Mouse (Mus musculus) heart, embryonic 13.5 days (tissue): Measurements from ENCODE around the gene Rgs2. TPM values are rescaled to one million over a fixed set of nuclear protein-coding genes. Genes with fewer than 3 reads are reported as not detected.

Experiments
- ATAC-seq: fragments of 200-750 bp; cut with Nextera tagmentation; 2 replicates; pipeline ENCODE4 v1.8.0; 2017; ENCODE audit warnings: moderate TSS enrichment; ENCODE audit not compliant: insufficient number of reproducible peaks, low FRiP score, low TSS enrichment; ENCODE audit errors: extremely low read depth
- H3K27ac ChIP-seq: fragments of 300-500 bp; sonication (generic); replicated peaks from 2 replicates; pipeline ENCODE4 v1.5.1; 2015; ENCODE audit warnings: moderate library complexity, mild to moderate bottlenecking, inconsistent platforms
- H3K27me3 ChIP-seq: fragments of 300-500 bp; sonication (generic); replicated peaks from 2 replicates; pipeline ENCODE4 v1.6.1; 2015; ENCODE audit warnings: mild to moderate bottlenecking, inconsistent platforms
- H3K36me3 ChIP-seq: fragments of 300-500 bp; sonication (generic); 2 replicates; pipeline ENCODE4 v1.6.1; 2015; ENCODE audit warnings: mild to moderate bottlenecking, inconsistent platforms
- H3K4me1 ChIP-seq: fragments of 300-500 bp; sonication (generic); 2 replicates; pipeline ENCODE4 v1.6.1; 2015; ENCODE audit warnings: inconsistent platforms
- H3K4me2 ChIP-seq: fragments of 300-500 bp; sonication (generic); 2 replicates; pipeline ENCODE4 v1.6.1; 2015; ENCODE audit warnings: inconsistent platforms, mild to moderate bottlenecking, moderate library complexity
- H3K4me3 ChIP-seq: fragments of 300-500 bp; sonication (generic); 2 replicates; pipeline ENCODE4 v1.5.1; 2015; ENCODE audit warnings: moderate library complexity, mild to moderate bottlenecking, inconsistent platforms
- H3K9ac ChIP-seq: fragments of 300-500 bp; sonication (generic); 2 replicates; pipeline ENCODE4 v1.6.1; 2015; ENCODE audit warnings: inconsistent platforms, mild to moderate bottlenecking, moderate library complexity
- H3K9me3 ChIP-seq: fragments of 300-500 bp; sonication (generic); 2 replicates; pipeline ENCODE4 v1.6.1; 2016; ENCODE audit warnings: inconsistent platforms
- WGBS: fragments of 180-500 bp; shearing (Covaris S2); methylation state at CpG from one replicate; pipeline ENCODE4 v1.1.7; 2015; ENCODE audit warnings: mixed read lengths; 5-methylcytosine and 5-hydroxymethylcytosine counted together
- polyA plus RNA-seq: library from polyadenylated mRNA; unstranded; fragments of >200 nt; fragmentation: Nextera tagmentation; extraction: Ambion mirVana; gene quantifications from 2 replicates; pipeline ENCODE4 v1.2.1, GENCODE M21; 2015

The Rgs2 gene
- polyA plus RNA-seq, 1 experiment from 2014 or later, result 18.8 TPM

DNA sequence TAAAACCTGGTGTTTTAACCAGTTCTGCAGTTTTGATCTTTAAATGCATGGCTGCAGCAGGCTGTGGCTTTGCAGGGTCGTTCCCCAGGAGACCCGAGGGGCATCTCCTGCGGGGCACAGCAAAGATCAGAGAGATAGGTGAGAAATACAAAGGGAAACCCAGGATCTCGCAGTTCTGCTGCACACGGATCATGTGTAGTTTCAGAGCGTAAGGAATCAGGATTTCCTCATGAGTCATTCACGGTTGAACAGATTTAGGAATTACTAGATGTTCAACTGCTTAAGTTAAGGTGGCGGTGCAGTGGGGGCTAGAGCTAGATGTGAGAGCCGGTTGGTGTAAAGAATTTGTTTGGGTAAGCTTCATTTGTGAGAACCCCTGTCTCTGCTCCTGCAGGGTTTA is 780 bp upstream of the Rgs2 start:
- H3K4me1 ChIP-seq, result peaks cover 25% of the 10 kb centered on the region; the same call in 1 of the 2 replicates
- peak overlapping the region; percentile 84 for H3K9ac ChIP-seq
- H3K4me3 ChIP-seq, result peak overlapping the region; percentile 73
- WGBS, result 3% methylated on average over 9 of the region's 9 CpGs
- peak overlapping the region; percentile 95 for H3K4me2 ChIP-seq
- no peaks in the 10 kb centered on the region for H3K27me3 ChIP-seq
- H3K27ac ChIP-seq, result peak overlapping the region; percentile 60; the same call in 1 of the 2 replicates
- no peaks in the 10 kb centered on the region for H3K9me3 ChIP-seq
- peaks cover 18% of the 10 kb centered on the region for H3K36me3 ChIP-seq
- ATAC-seq, result no peak

DNA sequence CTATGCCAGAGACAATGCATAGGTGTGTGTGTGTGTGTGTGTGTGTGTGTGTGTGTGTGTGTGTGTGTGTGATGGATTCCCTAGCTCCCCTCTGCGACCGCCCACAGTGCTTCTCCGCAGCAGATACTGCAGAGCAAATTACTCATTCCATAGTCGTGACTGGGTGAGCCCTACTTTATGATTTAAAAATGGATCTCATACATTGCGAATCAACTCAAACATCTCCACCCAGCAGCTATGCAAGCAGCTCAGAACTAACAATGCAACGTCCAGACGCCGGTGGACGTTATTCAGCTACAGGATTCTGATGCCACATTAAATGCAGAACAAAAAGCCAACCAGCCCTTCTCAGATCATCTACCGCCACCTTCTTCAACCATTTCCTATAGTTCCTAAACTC is 545 bp downstream of the Rgs2 start:
- Histone ChIP-seq H3K4me1 (peaks cover 30% of the 10 kb centered on the region; the same call in 1 of the 2 replicates), H3K27me3 (no peaks in the 10 kb centered on the region), H3K9me3 (no peaks in the 10 kb centered on the region), H3K4me3 (peak overlapping the region; percentile 73), H3K36me3 (peaks cover 18% of the 10 kb centered on the region), H3K4me2 (peak overlapping the region; percentile 95), H3K27ac (peak overlapping the region; percentile 68), H3K9ac (peak overlapping the region; percentile 89)
- ATAC-seq, result no peak
- 8% methylated on average over 10 of the region's 10 CpGs for WGBS

DNA sequence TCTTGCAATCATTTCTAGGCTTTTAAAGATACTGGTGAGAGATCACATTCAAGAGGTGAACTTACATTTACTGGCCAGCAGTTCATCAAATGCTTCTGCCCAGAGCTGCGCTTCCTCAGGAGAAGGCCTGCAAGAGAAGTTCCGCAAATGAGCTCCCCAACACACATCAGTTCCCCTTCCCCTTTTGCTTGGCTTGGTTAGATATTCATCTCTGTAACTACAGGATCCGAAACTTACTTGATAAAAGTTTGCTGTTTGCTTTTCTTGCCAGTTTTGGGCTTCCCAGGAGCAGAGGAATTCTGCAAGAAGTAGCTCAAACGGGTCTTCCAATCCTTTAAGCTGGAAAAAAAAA is 1.3 kb downstream of the Rgs2 start:
- Histone ChIP-seq H3K4me3 (peak overlapping the region; percentile 73), H3K27me3 (no peaks in the 10 kb centered on the region), H3K36me3 (peaks cover 18% of the 10 kb centered on the region), H3K27ac (no peak overlapping the region), H3K9me3 (no peaks in the 10 kb centered on the region), H3K4me2 (peak overlapping the region; percentile 95), H3K9ac (peak overlapping the region; percentile 89; the same call in 1 of the 2 replicates), H3K4me1 (peaks cover 30% of the 10 kb centered on the region; the same call in 1 of the 2 replicates)
- WGBS, result 63% methylated on average over 4 of the region's 4 CpGs
- no peak for ATAC-seq

DNA sequence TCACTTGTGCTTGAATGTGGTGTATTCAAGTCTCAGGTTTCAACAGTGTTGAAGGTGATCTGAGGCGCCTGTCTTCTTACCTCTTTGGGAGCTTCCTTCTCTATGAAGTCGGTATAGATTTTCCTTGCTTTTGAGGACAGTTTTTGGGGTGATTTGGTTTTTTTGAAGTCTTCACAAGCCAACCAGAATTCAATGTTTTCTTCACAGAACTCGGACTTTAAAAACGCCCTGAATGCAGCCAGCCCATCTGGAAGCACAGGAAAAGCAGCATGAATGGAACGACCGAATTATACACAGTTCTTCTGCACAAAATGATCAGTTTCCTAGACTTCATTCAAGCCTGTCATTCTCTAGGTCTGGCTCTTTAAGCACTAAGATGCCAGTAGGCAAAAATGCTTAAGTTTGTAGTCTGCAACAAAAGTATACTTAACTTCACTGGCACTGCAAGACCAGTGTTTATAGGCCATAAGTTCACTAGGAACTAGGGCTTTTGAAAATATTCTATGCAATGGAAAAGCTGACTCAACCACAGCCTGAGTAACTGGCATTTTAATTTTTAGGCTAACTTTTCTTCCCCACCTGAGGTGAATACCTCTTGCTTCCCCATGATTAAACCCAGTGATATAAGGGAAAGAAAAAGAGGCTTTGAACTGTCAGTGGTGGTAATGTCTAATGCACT is 1.8 kb downstream of the Rgs2 start:
- Histone ChIP-seq H3K36me3 (peaks cover 18% of the 10 kb centered on the region), H3K4me2 (peak overlapping the region; percentile 95), H3K27me3 (no peaks in the 10 kb centered on the region), H3K4me1 (peaks cover 30% of the 10 kb centered on the region; the same call in 1 of the 2 replicates), H3K9me3 (no peaks in the 10 kb centered on the region), H3K4me3 (peak overlapping the region; percentile 73), H3K27ac (no peak overlapping the region), H3K9ac (no peak overlapping the region)
- ATAC-seq, result no peak
- 83% methylated on average over 6 of the region's 6 CpGs for WGBS

DNA sequence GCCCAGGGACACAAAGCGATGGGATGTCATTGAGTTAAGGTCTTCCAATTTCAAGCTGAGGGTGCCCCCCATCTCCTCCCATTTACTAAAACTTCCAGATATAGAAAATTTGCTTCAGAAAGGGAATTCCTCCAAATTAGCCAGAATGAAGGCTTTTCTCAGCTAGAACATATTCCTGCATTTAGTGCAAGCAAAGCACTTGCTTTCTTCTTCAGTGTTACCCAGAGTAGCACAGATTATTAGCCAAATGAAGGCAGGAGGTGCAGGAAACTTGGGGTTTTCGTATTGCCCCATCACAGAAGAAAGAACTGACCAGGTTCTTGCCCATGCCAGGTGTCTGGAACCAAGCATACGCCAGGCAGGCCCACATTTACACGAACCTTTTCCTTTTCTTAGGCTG is 3.7 kb downstream of the Rgs2 start:
- Histone ChIP-seq H3K4me1 (peaks cover 30% of the 10 kb centered on the region; the same call in 1 of the 2 replicates), H3K4me2 (no peak overlapping the region), H3K9ac (no peak overlapping the region), H3K9me3 (no peaks in the 10 kb centered on the region), H3K4me3 (no peak overlapping the region), H3K27ac (no peak overlapping the region), H3K27me3 (no peaks in the 10 kb centered on the region), H3K36me3 (peaks cover 18% of the 10 kb centered on the region)
- 83% methylated on average over 4 of the region's 4 CpGs for WGBS
- no peak for ATAC-seq

DNA sequence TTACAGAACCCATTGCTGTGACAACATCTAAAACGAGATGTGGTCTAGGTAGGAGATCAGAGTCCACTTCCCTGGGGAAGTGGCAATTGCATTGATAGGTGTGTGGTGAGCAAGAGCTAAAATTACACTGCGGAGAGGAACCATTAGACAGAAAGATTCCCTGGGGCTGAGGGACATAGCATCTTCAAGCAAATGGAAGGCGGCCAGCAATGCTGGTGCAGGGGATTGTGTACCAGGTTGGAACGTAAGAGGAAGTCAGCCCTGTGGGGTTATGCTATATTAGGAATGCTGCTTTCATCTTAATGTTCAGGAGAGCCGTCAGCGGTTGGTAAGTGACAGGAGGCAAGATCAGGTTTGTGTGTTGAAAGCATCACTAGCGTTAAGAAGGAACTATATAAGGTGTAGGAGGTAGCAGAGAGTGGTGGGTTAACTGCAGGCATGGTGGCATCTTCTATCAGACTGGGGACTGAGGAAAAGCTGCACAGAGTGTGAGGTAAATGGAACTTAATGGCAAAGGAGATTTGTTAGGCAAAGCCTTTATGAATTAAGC is 4.5 kb downstream of the Rgs2 start:
- no peak overlapping the region for H3K4me3 ChIP-seq
- peaks cover 18% of the 10 kb centered on the region for H3K36me3 ChIP-seq
- ATAC-seq, result no peak
- 43% methylated on average over 7 of the region's 7 CpGs for WGBS
- no peak overlapping the region for H3K9ac ChIP-seq
- no peak overlapping the region for H3K27ac ChIP-seq
- H3K9me3 ChIP-seq, result no peaks in the 10 kb centered on the region
- H3K4me1 ChIP-seq, result peaks cover 23% of the 10 kb centered on the region; the same call in 1 of the 2 replicates
- H3K27me3 ChIP-seq, result no peaks in the 10 kb centered on the region
- no peak overlapping the region for H3K4me2 ChIP-seq

DNA sequence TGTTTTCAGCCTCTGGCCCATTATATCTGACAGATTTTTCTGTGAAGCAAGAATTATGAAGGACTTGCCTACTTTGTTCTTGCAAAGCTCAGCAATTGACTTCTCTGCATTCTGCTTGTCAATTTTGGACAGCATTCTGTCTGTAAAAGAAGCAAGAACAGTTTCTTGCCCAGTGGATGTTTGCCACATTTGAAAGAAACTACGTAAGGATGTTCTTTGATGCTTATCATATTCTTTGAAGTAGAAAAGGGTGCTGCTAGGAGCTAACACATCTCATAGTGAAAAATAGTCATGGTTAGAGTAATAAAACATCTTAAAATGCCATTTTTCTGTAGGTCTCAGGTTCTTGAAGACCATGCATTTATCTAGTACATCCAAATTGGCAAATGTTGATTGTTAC is 10.9 kb downstream of the Rgs2 start:
- ATAC-seq, result no peak
- no peak overlapping the region for H3K4me3 ChIP-seq
- H3K27ac ChIP-seq, result no peak overlapping the region
- H3K4me2 ChIP-seq, result no peak overlapping the region
- no peak overlapping the region for H3K9ac ChIP-seq
- H3K36me3 ChIP-seq, result no peaks in the 10 kb centered on the region
- 58% methylated on average over 1 of the region's 1 CpGs for WGBS
- no peaks in the 10 kb centered on the region for H3K4me1 ChIP-seq
- H3K27me3 ChIP-seq, result no peaks in the 10 kb centered on the region
- H3K9me3 ChIP-seq, result no peaks in the 10 kb centered on the region

DNA sequence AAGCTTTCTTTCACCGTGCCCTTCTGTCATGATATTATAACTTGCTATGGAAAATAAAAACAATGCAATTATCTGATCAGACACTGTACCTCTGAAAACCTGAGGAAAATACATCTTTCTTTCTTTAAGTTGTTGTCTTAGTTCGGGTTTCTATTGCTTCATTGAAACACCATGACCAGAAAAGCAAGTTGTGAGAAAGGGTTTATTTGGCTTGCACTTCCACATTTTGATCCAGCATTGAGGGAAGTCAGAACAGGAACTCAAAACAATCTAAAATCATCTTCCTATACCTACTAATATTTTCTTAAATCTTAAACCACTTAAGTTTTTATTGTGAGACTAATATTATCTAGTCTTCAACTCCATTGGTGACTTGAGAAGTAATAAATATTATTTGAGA is 11.4 kb downstream of the Rgs2 start:
- no peaks in the 10 kb centered on the region for H3K9me3 ChIP-seq
- no peak overlapping the region for H3K4me2 ChIP-seq
- no peak overlapping the region for H3K9ac ChIP-seq
- no peak overlapping the region for H3K4me3 ChIP-seq
- H3K36me3 ChIP-seq, result no peaks in the 10 kb centered on the region
- WGBS, result 63% methylated on average over 2 of the region's 2 CpGs
- no peak overlapping the region for H3K27ac ChIP-seq
- no peak for ATAC-seq
- no peaks in the 10 kb centered on the region for H3K27me3 ChIP-seq
- H3K4me1 ChIP-seq, result no peaks in the 10 kb centered on the region

DNA sequence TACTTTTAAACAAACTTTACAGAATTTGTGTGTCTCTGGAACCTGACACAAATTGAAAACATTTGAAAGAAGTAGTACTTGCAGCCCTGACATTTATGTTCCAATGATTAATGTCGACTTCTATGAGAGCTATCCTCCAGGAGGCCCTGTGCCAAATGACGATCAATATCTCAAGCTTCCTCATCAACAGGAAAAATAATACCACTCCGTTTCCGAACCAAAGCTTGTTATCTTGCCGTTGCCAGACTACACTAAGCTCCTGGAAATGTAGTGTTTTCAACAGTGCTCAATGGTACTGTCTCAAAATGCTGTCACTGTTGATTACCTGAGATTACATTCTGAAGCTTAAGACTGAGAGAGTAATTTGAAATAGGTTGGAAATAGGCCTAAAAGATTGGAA is 13.7 kb downstream of the Rgs2 start:
- no peaks in the 10 kb centered on the region for H3K36me3 ChIP-seq
- no peaks in the 10 kb centered on the region for H3K4me1 ChIP-seq
- H3K4me2 ChIP-seq, result no peak overlapping the region
- H3K27me3 ChIP-seq, result no peaks in the 10 kb centered on the region
- 50% methylated on average over 5 of the region's 5 CpGs for WGBS
- H3K9me3 ChIP-seq, result no peaks in the 10 kb centered on the region
- no peak overlapping the region for H3K4me3 ChIP-seq
- H3K27ac ChIP-seq, result no peak overlapping the region
- H3K9ac ChIP-seq, result no peak overlapping the region
- no peak for ATAC-seq

DNA sequence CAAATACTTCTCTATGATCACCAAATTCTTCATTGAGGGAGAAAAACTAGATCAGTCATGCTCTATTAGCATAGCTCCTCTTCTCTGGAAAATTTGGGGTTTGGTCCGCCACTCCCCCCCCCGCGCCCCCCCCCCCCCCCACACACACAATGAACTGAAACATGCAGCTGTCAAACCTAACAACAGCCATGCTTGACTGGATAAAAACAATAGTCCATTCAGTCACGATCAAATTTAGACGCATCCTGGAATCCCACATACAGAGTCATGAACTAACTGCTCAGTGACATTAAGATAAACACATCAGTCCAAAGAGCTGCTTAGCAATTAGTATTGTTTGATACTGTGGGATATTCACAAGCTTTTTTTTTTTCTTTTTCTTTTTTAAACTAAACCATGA is 14.2 kb downstream of the Rgs2 start:
- Histone ChIP-seq H3K4me1 (no peaks in the 10 kb centered on the region), H3K36me3 (no peaks in the 10 kb centered on the region), H3K9ac (no peak overlapping the region), H3K27ac (no peak overlapping the region), H3K9me3 (no peaks in the 10 kb centered on the region), H3K27me3 (no peaks in the 10 kb centered on the region), H3K4me3 (no peak overlapping the region), H3K4me2 (no peak overlapping the region)
- WGBS, result 63% methylated on average over 5 of the region's 5 CpGs
- no peak for ATAC-seq

DNA sequence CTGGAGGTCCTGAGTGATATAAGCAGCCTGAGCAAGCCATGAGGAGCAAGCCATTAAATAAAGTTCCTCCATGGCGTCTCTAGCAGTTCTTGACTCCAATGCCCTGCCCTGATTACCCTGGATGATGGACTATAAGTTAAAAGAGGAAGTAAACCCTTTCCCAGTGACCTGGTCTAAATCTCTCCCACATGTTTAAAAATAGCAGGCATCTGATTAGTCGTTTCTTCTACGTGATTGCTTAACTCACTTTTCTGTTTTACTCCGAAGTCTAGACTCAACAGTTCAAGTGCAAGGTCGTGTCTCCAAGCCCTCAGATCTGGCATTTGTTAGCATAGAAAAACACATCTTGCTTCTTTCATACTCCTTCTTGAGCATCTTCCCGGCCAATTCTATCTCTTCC is 15.2 kb downstream of the Rgs2 start:
- no peak for ATAC-seq
- H3K36me3 ChIP-seq, result no peaks in the 10 kb centered on the region
- no peak overlapping the region for H3K4me3 ChIP-seq
- H3K4me2 ChIP-seq, result no peak overlapping the region
- WGBS, result 45% methylated on average over 6 of the region's 6 CpGs
- H3K4me1 ChIP-seq, result no peaks in the 10 kb centered on the region
- no peak overlapping the region for H3K27ac ChIP-seq
- no peaks in the 10 kb centered on the region for H3K9me3 ChIP-seq
- no peak overlapping the region for H3K9ac ChIP-seq
- no peaks in the 10 kb centered on the region for H3K27me3 ChIP-seq

DNA sequence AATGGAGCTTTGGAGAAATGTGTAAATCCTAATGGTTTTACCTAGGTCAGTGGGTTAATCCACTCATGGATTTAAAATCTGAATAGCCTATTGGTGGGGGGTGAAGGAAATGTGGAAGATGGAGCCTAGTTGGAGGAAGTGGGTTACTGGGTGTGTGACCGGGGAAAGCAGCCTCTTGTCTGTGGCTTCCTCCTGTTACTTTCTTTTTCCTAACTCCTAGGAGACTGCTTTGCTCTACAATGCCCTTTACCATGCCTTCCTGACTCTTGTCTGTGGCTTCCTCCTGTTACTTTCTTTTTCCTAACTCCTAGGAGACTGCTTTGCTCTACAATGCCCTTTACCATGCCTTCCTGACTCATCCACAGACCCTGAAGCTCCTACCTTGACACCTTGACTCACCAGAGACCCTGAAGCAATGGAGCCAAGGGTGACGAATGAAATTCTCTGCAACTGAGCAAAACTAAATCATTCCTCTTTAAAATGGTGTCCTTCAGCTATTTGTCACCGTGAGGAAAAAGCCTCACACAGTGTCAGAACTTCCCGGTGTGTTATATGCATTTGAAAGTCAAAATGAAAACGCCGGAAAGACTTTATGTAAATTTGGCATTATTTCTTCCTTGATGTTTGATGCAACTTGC is 18.9 kb downstream of the Rgs2 start:
- Histone ChIP-seq H3K9me3 (no peaks in the 10 kb centered on the region), H3K9ac (no peak overlapping the region), H3K4me1 (no peaks in the 10 kb centered on the region), H3K4me2 (no peak overlapping the region), H3K36me3 (no peaks in the 10 kb centered on the region), H3K4me3 (no peak overlapping the region), H3K27ac (no peak overlapping the region), H3K27me3 (no peaks in the 10 kb centered on the region)
- 79% methylated on average over 6 of the region's 6 CpGs for WGBS
- ATAC-seq, result no peak
